Mouse (Mus musculus) liver, postnatal 0 days (tissue): ENCODE results near the gene Eri3. TPM values are rescaled to one million over a fixed set of nuclear protein-coding genes. Genes with fewer than 3 reads are reported as not detected.

Experiments
- ATAC-seq: fragments of 200-750 bp; cut with Nextera tagmentation; 2 replicates; pipeline ENCODE4 v1.8.0; 2017; ENCODE audit warnings: mild to moderate bottlenecking, moderate library complexity
- DNase-seq: peaks from one replicate; pipeline ENCODE4 v3.0.0-alpha.2; 2016
- H3K27ac ChIP-seq: fragments of 300-500 bp; sonication (generic); 2 replicates; pipeline ENCODE4 v1.5.1; 2014; ENCODE audit warnings: antibody characterized with exemption, moderate library complexity, mild to moderate bottlenecking, low read depth
- H3K27me3 ChIP-seq: fragments of 300-500 bp; sonication (generic); 2 replicates; pipeline ENCODE4 v1.6.1; 2014; ENCODE audit warnings: low read length, control low read depth, mixed read lengths; ENCODE audit not compliant: insufficient read depth
- H3K36me3 ChIP-seq: fragments of 300-500 bp; sonication (generic); replicated peaks from 2 replicates; pipeline ENCODE4 v1.6.1; 2014; ENCODE audit warnings: mild to moderate bottlenecking, control low read depth, low read length, moderate library complexity, mixed read lengths; ENCODE audit not compliant: insufficient read depth
- H3K4me1 ChIP-seq: fragments of 300-500 bp; sonication (generic); 2 replicates; pipeline ENCODE4 v1.6.1; 2014; ENCODE audit warnings: antibody characterized with exemption, mild to moderate bottlenecking, control low read depth; ENCODE audit not compliant: insufficient read depth
- H3K4me2 ChIP-seq: fragments of 300-500 bp; sonication (generic); 2 replicates; pipeline ENCODE4 v1.6.1; 2014; ENCODE audit warnings: low read depth, mild to moderate bottlenecking, low read length, moderate library complexity, mixed read lengths
- H3K4me3 ChIP-seq: fragments of 300-500 bp; sonication (generic); 2 replicates; pipeline ENCODE4 v1.5.1; 2014; ENCODE audit warnings: low read depth, low read length
- H3K9ac ChIP-seq: fragments of 300-500 bp; sonication (generic); replicated peaks from 2 replicates; pipeline ENCODE4 v1.6.1; 2014; ENCODE audit warnings: mild to moderate bottlenecking, moderate library complexity
- H3K9me3 ChIP-seq: fragments of 300-500 bp; sonication (generic); 2 replicates; pipeline ENCODE4 v1.6.1; 2016; ENCODE audit warnings: mild to moderate bottlenecking, control low read depth, low read length, mixed read lengths
- CTCF ChIP-seq: sonication (generic); IDR thresholded peaks from 2 replicates; pipeline ENCODE4 v1.5.1; 2016; ENCODE audit warnings: antibody characterized with exemption, low read depth
- EP300 ChIP-seq: IDR thresholded peaks from 2 replicates; pipeline ENCODE4 v1.6.1; 2016; ENCODE audit warnings: antibody characterized with exemption, low read depth, mild to moderate bottlenecking
- WGBS: fragments of 180-500 bp; shearing (Covaris S2); extraction: QIAGEN DNeasy Blood & Tissue Kit; methylation state at CpG from one replicate; pipeline ENCODE4 v1.1.7; 2014; ENCODE audit not compliant: insufficient replicate concordance; 5-methylcytosine and 5-hydroxymethylcytosine counted together
- polyA plus RNA-seq: library from polyadenylated mRNA; unstranded; fragments of >200 nt; fragmentation: Nextera tagmentation; extraction: Ambion mirVana; gene quantifications from 2 replicates; pipeline ENCODE4 v1.2.1, GENCODE M21; 2015

Eri3 gene
- polyA plus RNA-seq, 1 experiment from 2014 or later, result 27.8 TPM

DNA sequence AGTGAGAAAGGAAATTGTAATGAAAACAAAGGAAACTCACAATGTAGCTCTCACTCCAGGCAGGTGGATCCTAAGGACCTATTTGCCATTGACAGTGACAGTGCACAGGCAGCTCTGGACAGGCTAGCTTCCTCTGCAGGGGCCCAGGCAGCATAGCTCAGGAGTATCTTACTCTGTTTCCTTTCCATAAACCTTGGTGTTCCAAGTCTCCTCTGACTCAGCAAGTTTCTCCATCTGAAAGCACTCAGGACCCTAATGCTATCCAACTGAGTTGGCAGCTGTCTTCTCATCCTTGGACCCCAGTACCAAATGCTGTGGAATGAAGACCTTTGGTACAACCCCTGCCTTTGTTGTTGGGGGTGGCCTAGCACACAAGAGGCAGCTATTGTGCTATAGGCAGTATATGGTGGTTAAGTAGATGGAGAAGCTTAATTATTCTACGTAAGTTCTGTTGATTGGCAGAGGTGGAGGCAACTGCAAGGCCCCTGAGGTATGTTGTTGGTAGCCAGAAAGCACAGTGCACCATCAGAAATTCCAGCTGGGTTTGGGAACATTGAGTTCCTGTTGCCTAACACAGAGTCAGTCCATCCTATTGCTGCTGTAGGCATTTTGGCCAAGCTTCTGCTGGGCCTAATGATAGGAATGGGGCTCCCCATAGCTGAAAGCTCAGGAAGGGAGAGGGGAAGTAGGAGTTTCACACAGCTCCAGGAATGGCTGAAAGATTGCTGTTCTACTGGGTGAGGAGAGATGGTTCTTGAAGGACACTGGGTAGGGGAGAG is 90.9 kb downstream of the Eri3 start:
- H3K36me3 ChIP-seq, result 0 out of 2 replicates have a peak, but pooled peaks cover 9% of the 10 kb centered on the region
- DNase-seq, result no peak
- no peak overlapping the region for H3K4me2 ChIP-seq
- no peak for ATAC-seq
- no peak overlapping the region for H3K27ac ChIP-seq
- no peak overlapping the region for H3K4me3 ChIP-seq
- TF ChIP-seq EP300 (no peak), CTCF (no peak)
- no peaks in the 10 kb centered on the region for H3K4me1 ChIP-seq
- no peaks in the 10 kb centered on the region for H3K9me3 ChIP-seq
- 88% methylated on average over 1 of the region's 1 CpGs for WGBS
- no peaks in the 10 kb centered on the region for H3K27me3 ChIP-seq
- H3K9ac ChIP-seq, result no peak overlapping the region

DNA sequence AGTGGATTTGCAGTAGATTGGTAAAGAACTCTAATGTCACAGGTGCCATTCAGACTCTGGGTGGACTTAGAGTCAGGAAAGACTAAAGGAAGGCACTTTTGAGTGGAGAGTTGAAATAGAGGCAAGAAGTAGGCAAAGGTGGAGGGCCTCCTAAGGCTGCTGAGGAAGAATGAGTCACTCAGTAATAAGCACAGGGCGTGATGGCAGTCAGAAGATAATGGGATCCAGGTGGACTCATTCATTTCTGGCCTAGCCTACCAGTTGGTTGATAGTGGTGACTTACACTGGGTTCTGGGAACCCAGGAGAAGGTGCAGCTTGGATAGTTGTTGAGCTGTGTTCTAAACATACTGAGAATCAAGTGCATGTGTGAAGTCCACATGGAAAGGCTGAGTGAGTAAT is 91.6 kb downstream of the Eri3 start:
- no peak overlapping the region for H3K4me2 ChIP-seq
- H3K9ac ChIP-seq, result no peak overlapping the region
- H3K27ac ChIP-seq, result no peak overlapping the region
- TF ChIP-seq CTCF (no peak), EP300 (no peak)
- no peaks in the 10 kb centered on the region for H3K4me1 ChIP-seq
- no peak for DNase-seq
- H3K27me3 ChIP-seq, result no peaks in the 10 kb centered on the region
- WGBS, result 63% methylated on average over 1 of the region's 1 CpGs
- no peaks in the 10 kb centered on the region for H3K9me3 ChIP-seq
- 0 out of 2 replicates have a peak, but pooled peaks cover 4% of the 10 kb centered on the region for H3K36me3 ChIP-seq
- no peak for ATAC-seq
- no peak overlapping the region for H3K4me3 ChIP-seq

DNA sequence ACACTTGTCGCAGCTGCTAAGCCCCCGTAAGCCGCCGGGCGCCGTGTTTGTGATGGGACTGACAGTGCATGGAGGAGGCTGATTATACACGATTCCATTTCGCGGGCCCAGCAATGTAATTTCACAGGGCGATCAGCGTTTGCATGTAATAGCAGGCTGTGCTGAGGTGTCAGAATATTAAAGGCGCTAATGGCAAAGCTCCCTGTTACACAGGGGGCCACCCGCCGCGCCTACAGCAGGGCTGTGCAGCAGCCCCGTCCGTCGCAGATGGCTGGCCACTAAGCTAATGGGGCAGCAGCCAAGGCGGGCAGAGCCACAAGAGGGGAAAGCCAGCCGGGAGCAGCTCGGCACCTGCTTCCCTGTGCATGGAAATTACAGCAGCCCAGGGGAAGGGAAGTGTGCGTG is 94.9 kb downstream of the Eri3 start:
- no peaks in the 10 kb centered on the region for H3K4me1 ChIP-seq
- DNase-seq (no peak), ATAC-seq (no peak)
- H3K9ac ChIP-seq, result no peak overlapping the region
- no peak overlapping the region for H3K27ac ChIP-seq
- no peak overlapping the region for H3K4me3 ChIP-seq
- TF ChIP-seq EP300 (no peak), CTCF (no peak)
- no peaks in the 10 kb centered on the region for H3K9me3 ChIP-seq
- H3K36me3 ChIP-seq, result peaks cover 4% of the 10 kb centered on the region; the same call in 1 of the 2 replicates
- WGBS, result 80% methylated on average over 22 of the region's 22 CpGs
- H3K27me3 ChIP-seq, result no peaks in the 10 kb centered on the region
- H3K4me2 ChIP-seq, result no peak overlapping the region

DNA sequence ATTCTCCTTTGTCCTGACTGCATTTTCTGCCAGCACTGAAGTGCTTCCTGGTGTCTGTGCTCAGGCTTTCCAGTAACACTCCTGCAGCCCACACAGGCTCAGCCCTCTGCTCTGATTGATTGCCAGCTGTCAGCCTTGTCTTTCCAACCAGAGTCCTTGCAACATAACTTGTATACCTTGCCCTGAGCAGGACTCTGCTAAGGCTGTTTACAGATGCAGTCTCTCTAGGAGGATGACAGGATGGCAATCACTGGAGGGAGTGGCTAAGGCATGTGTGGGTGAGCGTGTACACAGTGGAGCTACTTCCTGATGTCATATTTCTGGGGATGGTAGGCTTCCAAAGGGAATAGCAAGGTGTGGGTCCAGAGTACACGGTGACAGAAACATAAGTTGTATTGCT is 95.7 kb downstream of the Eri3 start:
- Histone ChIP-seq H3K9me3 (no peaks in the 10 kb centered on the region), H3K27ac (no peak overlapping the region), H3K4me1 (no peaks in the 10 kb centered on the region), H3K36me3 (peaks cover 4% of the 10 kb centered on the region; the same call in 1 of the 2 replicates), H3K4me3 (no peak overlapping the region), H3K27me3 (no peaks in the 10 kb centered on the region), H3K4me2 (no peak overlapping the region), H3K9ac (no peak overlapping the region)
- DNase-seq (no peak), ATAC-seq (no peak)
- no peak for TF ChIP-seq EP300
- no peak for TF ChIP-seq CTCF
- 70% methylated on average over 2 of the region's 2 CpGs for WGBS

DNA sequence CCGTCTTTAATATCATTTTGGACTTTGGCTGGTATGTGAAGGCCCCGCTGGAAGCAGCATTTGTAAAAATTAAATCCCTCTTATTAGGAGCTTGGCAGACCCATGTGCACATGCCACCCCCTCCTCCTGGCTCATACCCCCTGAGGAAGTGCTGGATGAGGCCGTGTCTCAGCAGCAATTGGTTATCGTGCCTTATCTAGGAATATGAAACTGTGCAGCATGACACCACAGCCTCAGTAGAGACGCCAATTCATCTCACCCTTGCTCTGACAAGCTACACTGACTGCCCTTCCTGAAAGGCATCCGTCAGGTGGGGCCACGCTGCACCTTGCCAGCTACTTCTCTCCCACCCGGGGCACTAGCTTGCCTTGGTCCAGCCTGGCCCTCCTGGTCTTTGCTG is 96.3 kb downstream of the Eri3 start:
- H3K4me3 ChIP-seq, result no peak overlapping the region
- TF ChIP-seq EP300 (no peak), CTCF (no peak)
- H3K9me3 ChIP-seq, result no peaks in the 10 kb centered on the region
- no peaks in the 10 kb centered on the region for H3K27me3 ChIP-seq
- no peak overlapping the region for H3K4me2 ChIP-seq
- H3K27ac ChIP-seq, result no peak overlapping the region
- WGBS, result 75% methylated on average over 8 of the region's 8 CpGs
- DNase-seq, result no peak
- ATAC-seq, result no peak
- no peaks in the 10 kb centered on the region; the same call in 1 of the 2 replicates for H3K36me3 ChIP-seq
- no peaks in the 10 kb centered on the region for H3K4me1 ChIP-seq
- no peak overlapping the region for H3K9ac ChIP-seq

DNA sequence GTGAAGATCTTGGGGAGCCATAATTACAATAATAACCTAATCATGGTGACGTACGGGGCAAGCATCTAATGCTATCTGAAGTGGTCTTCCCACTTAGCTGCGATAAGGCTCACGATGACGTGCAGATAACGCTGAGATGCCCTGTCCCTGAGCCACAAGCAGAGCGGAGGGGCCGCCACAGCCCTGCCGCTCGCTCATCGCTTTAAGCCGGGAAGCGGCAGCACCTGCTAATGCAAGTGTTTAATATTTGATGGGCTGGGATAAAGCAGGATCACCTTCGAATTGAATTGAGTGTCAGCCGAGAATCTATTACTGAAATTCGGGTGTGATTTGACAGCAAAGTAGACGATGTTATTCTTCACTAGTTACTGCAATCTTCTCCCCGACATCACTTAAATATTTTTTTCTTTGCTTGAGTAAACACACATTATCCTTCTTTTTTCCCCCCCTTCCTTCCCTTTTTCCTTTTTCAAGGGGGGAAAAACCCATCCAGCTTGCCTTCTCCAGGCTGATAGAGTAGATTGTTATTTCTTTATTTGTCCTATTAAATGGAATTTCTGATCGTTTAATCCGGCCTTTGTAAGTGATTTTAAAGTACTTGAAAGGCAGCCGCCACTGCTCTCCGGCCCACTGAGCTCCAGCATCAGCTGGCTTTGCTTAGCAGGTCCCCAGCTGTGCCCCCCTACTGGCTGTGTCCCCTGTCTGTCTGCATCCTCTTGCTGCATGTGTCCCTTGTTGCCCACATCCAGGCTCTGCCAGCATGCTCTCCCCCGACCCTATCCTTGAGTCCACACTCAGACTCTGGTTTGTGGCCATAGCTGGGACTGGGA is 97.0 kb downstream of the Eri3 start:
- no peak for TF ChIP-seq EP300
- TF ChIP-seq CTCF, result no peak
- WGBS, result 77% methylated on average over 23 of the region's 23 CpGs
- no peak overlapping the region for H3K9ac ChIP-seq
- DNase-seq (no peak), ATAC-seq (no peak)
- H3K36me3 ChIP-seq, result no peaks in the 10 kb centered on the region; the same call in 1 of the 2 replicates
- no peak overlapping the region for H3K27ac ChIP-seq
- no peaks in the 10 kb centered on the region for H3K4me1 ChIP-seq
- H3K27me3 ChIP-seq, result no peaks in the 10 kb centered on the region
- no peaks in the 10 kb centered on the region for H3K9me3 ChIP-seq
- no peak overlapping the region for H3K4me2 ChIP-seq
- no peak overlapping the region for H3K4me3 ChIP-seq
